Comparison of ENCODE assay signal across 19 mouse cellular contexts in the genomic region with DNA sequence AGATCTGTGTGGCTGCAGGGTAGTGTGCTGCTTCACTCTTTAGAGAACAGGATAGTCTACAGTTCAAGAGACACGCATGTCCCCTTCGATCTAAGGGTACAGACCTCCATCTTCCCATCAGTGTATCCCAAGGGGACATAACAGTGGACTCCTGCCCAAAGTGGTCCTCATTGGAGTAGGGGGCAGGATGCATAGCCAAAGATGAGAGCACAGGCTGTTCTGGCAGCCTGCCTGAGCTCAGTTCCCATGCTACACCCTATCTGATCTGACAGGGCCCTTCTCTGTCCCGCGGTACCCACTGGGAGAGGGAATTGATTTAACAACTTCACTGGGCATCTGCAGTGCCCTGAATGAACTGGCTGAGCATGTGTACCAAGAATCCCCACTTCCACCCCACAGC.
"Had no signal": no experiment of that assay in that cellular context is flagged by ENCODE, and none has a peak within 500 bp of the region (broad histone marks: within the 10 kb centered on the region; RNA-seq: fewer than 3 reads in every experiment).

No protein-coding gene starts in this region.

- H3K4me3 ChIP-seq: liver, embryonic 15.5 days; lung, embryonic 15.5 days; megakaryocyte, embryonic 14.5 days; midbrain, embryonic 13.5 days; neural tube, embryonic 12.5 days; stomach, embryonic 15.5 days had no signal

- H3K27ac ChIP-seq: liver, embryonic 15.5 days; lung, embryonic 15.5 days; macrophage; midbrain, embryonic 13.5 days; neural tube, embryonic 12.5 days; stomach, embryonic 15.5 days; stomach, postnatal 0 days had no signal

- DNase-seq: liver, postnatal 0 days; lung, adult 2 months; lung, postnatal 14 days; lung, postnatal 36 days; right cerebral cortex, postnatal 14 days; thymus, adult 2 months; thymus, postnatal 25 days; thymus, postnatal 4 days had no signal

- ATAC-seq: liver, postnatal 0 days; lung, postnatal 0 days; midbrain, embryonic 13.5 days; midbrain, embryonic 16.5 days had no signal

- H3K36me3 ChIP-seq: stomach, embryonic 15.5 days had no signal

- H3K27me3 ChIP-seq: liver, embryonic 15.5 days; lung, embryonic 15.5 days; megakaryocyte, embryonic 14.5 days; midbrain, embryonic 13.5 days; neural tube, embryonic 12.5 days; stomach, embryonic 15.5 days had no signal

- H3K9ac ChIP-seq: liver, embryonic 15.5 days; liver, postnatal 0 days; lung, embryonic 15.5 days; midbrain, embryonic 13.5 days; neural tube, embryonic 12.5 days; stomach, embryonic 15.5 days had no signal

- H3K4me1 ChIP-seq: midbrain, embryonic 13.5 days; neural tube, embryonic 12.5 days; stomach, embryonic 15.5 days had no signal

- H3K4me2 ChIP-seq: liver, embryonic 15.5 days; lung, embryonic 15.5 days; midbrain, embryonic 11.5 days; midbrain, embryonic 13.5 days; neural tube, embryonic 12.5 days; stomach, embryonic 15.5 days had no signal

- H3K9me3 ChIP-seq: liver, embryonic 15.5 days; lung, embryonic 15.5 days; megakaryocyte, embryonic 14.5 days; midbrain, embryonic 13.5 days; neural tube, embryonic 12.5 days; stomach, embryonic 15.5 days had no signal
